Mouse (Mus musculus) spleen, adult 18-20 months (tissue): ENCODE measurements around the gene Gm10964.

ENCODE experiments used
- DNase-seq, 2 experiments: peaks; one replicate each; pipeline ENCODE4 v3.0.0; 2022; ENCODE audit warnings: mixed read lengths in 2 of 2

Gene Gm10964

GRCm38 (mm10) chr3:103734696-103735519 is 4.3 kb upstream of the Gm10964 start:
- DNase-seq: no peak

- no peak for DNase-seq
These were observed 3.2 kb upstream of the Gm10964 start for GRCm38 (mm10) chr3:103735776-103736600.

- no peak for DNase-seq
These were observed 2.0 kb upstream of the Gm10964 start for GRCm38 (mm10) chr3:103737061-103737754.

GRCm38 (mm10) chr3:103737778-103738571 is 1.2 kb upstream of the Gm10964 start, which contains the start of gene Olfml3:
Gene Olfml3, minus strand, starts transcription at chr3:103738001.
- peak; percentile 66 to 89 for DNase-seq

GRCm38 (mm10) chr3:103740342-103740741 is 1.2 kb downstream of the Gm10964 start:
- DNase-seq: no peak

- no peak for DNase-seq
These were observed 4.0 kb downstream of the Gm10964 start for GRCm38 (mm10) chr3:103743208-103743607.

- DNase-seq: no peak
These were observed 6.0 kb downstream of the Gm10964 start for GRCm38 (mm10) chr3:103745001-103745770.

- DNase-seq: no peak
These were observed 7.5 kb downstream of the Gm10964 start for GRCm38 (mm10) chr3:103746711-103747110.

GRCm38 (mm10) chr3:103751558-103751957 is 12.4 kb downstream of the Gm10964 start:
- DNase-seq: no peak

- no peak for DNase-seq
These were observed 16.2 kb downstream of the Gm10964 start for GRCm38 (mm10) chr3:103755351-103755750.

GRCm38 (mm10) chr3:103756920-103757319 is 17.8 kb downstream of the Gm10964 start:
- DNase-seq: no peak

GRCm38 (mm10) chr3:103758456-103758855 is 19.3 kb downstream of the Gm10964 start:
- DNase-seq: no peak

- no peak for DNase-seq
These were observed 20.2 kb downstream of the Gm10964 start for GRCm38 (mm10) chr3:103759261-103759970.

- no peak for DNase-seq
These were observed 27.6 kb downstream of the Gm10964 start for GRCm38 (mm10) chr3:103766789-103767188.

GRCm38 (mm10) chr3:103771531-103772130 is 32.5 kb downstream of the Gm10964 start:
- no peak for DNase-seq

- peak; percentile 42 to 44 for DNase-seq
These were observed 33.7 kb downstream of the Gm10964 start for GRCm38 (mm10) chr3:103772846-103773245.

- no peak for DNase-seq
These were observed 34.3 kb downstream of the Gm10964 start for GRCm38 (mm10) chr3:103773508-103773907.

- no peak for DNase-seq
These were observed 34.8 kb downstream of the Gm10964 start for GRCm38 (mm10) chr3:103774009-103774408.

GRCm38 (mm10) chr3:103777940-103778339 is 38.8 kb downstream of the Gm10964 start:
- no peak for DNase-seq

- DNase-seq: no peak
These were observed 39.5 kb downstream of the Gm10964 start for GRCm38 (mm10) chr3:103778660-103779059.
